Mouse (Mus musculus) testis, adult 2 months (tissue): ENCODE measurements around the gene 1700023F06Rik. TPM values are rescaled to one million over a fixed set of nuclear protein-coding genes. Genes with fewer than 3 reads are reported as not detected.

Source experiments
- H3K27ac ChIP-seq: fragments of 200-500 bp; 2 replicates; pipeline ENCODE4 v1.5.1; 2012; ENCODE audit warnings: low read depth, low read length; ENCODE audit not compliant: control insufficient read depth, insufficient read depth
- H3K27me3 ChIP-seq: fragments of 200-500 bp; 2 replicates; pipeline ENCODE4 v1.6.1; 2012; ENCODE audit warnings: mild to moderate bottlenecking, low read length, moderate library complexity; ENCODE audit not compliant: control insufficient read depth, insufficient read depth
- H3K36me3 ChIP-seq: fragments of 200-500 bp; 2 replicates; pipeline ENCODE4 v1.6.1; 2012; ENCODE audit warnings: mild to moderate bottlenecking, low read length; ENCODE audit not compliant: control insufficient read depth, insufficient read depth
- H3K4me1 ChIP-seq: fragments of 200-500 bp; 2 replicates; pipeline ENCODE4 v1.6.1; 2012; ENCODE audit warnings: low read length; ENCODE audit not compliant: control insufficient read depth, insufficient read depth
- H3K4me3 ChIP-seq: fragments of 200-500 bp; 2 replicates; pipeline ENCODE4 v1.5.1; 2012; ENCODE audit warnings: low read depth, mild to moderate bottlenecking, low read length, moderate library complexity, mixed read lengths; ENCODE audit not compliant: control insufficient read depth
- CTCF ChIP-seq: fragments of 200-500 bp; IDR thresholded peaks from 2 replicates; pipeline ENCODE4 v1.5.1; 2012; ENCODE audit warnings: low read depth, mild to moderate bottlenecking, inconsistent platforms, low read length, moderate library complexity; ENCODE audit not compliant: control insufficient read depth, insufficient read depth, insufficient replicate concordance
- POLR2A ChIP-seq: fragments of 200-500 bp; IDR thresholded peaks from 2 replicates; pipeline ENCODE4 v1.6.1; 2012; ENCODE audit warnings: low read depth, mild to moderate bottlenecking, inconsistent platforms, low read length, moderate library complexity; ENCODE audit not compliant: control insufficient read depth
- polyA plus RNA-seq: library from polyadenylated mRNA; depleted of rRNA; stranded (reverse); fragments of >200 nt; gene quantifications from 2 replicates; pipeline ENCODE4 v1.2.3, GENCODE M21; 2012

The 1700023F06Rik gene
- polyA plus RNA-seq, 1 experiment: 451 TPM

GRCm38 (mm10) chr11:103193825-103194168, 14.6 kb downstream of the 1700023F06Rik start:
- TF ChIP-seq POLR2A (no peak), CTCF (no peak)
- H3K4me1 ChIP-seq: peaks cover 13% of the 10 kb centered on the region
- no peaks in the 10 kb centered on the region for H3K27me3 ChIP-seq
- H3K4me3 ChIP-seq: peak overlapping the region; percentile 43
- H3K36me3 ChIP-seq: no peaks in the 10 kb centered on the region
- H3K27ac ChIP-seq: no peak overlapping the region

DNA sequence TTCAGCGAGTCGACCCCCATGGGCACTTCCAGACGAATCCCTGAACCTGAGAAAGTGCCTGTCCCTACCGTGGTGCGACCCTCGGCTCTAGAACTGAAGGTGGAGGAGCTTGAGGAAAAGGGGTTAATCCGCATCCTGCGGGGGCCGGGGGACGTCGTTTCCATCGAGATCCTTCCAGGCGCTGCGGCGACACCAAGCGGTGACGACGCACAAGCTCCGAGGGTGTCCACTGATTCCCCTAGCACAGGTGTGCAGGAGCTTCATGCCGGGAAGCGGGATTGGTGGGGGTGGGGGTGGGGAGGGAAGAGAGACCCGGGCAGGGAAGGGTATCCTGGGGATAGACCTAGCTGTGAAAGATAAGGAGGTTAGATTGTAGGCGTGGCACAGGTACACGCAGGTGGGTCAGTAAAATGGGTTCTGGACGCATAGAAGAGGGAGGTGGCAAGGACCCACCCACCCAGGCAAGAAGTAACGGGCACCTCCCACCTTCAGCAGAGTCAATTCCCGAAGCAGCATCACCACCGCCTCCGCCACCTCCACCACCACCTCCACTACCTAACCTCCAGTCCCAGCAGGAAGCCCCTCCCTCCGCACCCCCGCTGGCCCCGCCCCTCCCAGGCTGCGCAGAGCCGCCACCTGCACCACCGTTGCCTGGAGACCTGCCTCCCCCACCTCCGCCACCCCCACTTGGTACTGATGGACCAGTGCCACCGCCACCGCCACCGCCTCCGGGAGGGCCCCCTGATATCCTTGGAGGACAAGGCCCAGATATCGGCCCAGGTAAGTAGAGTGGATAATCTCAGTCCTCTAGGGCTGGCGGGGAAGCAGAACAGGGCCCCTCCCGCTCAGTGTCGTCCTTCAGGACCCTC, 15.2 kb downstream of the 1700023F06Rik start:
- Histone ChIP-seq H3K4me3 (peak overlapping the region; percentile 60), H3K4me1 (peaks cover 10% of the 10 kb centered on the region), H3K36me3 (no peaks in the 10 kb centered on the region), H3K27ac (no peak overlapping the region), H3K27me3 (no peaks in the 10 kb centered on the region)
- TF ChIP-seq POLR2A (no peak), CTCF (no peak)

DNA sequence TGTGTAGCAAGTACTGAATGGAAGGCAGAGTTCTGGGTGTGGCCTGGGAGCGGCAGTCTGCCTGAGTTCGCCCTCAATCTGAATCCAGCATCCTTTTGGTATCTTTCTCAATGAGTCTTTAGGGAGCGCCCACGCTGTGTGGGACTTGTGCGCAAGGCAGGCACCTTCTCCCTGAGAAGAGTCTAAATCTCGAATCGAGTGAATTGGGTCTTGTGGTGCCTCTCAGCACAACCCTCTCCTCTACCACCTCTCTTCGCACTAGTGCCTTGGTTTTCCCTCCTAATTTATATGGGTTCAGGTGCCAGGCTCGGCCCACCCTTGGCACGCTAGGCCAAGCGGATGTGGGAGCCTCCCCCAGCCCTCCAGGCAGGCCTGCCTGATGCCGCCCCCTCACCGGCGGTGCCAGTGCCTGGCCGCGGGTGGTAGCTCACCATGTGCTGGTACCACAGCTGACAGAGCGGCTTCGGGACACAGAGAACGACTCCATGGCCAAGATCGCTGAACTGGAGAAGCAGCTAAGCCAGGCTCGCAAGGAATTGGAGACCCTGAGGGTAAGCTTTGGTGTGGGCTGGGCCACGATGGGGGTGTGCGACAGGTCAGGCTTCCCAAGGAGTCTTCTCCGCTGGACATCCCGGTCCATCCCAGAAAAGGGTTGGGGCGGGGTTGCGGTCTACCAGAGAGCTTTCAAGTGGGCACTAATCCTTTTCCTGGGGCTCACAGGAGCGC, 16.0 kb downstream of the 1700023F06Rik start:
- H3K27me3 ChIP-seq: no peaks in the 10 kb centered on the region
- H3K4me1 ChIP-seq: peaks cover 8% of the 10 kb centered on the region
- no peak for TF ChIP-seq POLR2A
- no peak for TF ChIP-seq CTCF
- H3K27ac ChIP-seq: no peak overlapping the region
- no peaks in the 10 kb centered on the region for H3K36me3 ChIP-seq
- peak overlapping the region; percentile 60 for H3K4me3 ChIP-seq

DNA sequence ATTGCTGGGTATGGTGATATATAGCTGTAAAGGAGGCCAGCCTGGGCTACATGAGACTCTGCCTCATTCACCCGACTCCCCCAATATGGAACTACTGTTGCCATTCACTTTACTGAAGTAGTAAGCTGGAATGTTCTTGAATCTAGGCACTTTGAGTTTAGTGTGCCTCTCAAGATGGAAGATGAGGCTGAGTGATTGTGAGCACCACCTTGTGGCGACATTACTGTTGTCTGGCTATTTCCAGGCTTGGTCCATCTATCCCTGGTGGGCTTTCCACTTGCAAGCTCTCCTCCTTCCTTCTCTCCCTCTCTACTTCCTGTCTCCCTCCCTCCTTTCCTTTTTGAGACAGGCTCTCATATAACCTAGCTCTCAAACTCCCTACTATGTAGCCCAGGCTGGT, 23.5 kb downstream of the 1700023F06Rik start:
- H3K4me1 ChIP-seq: no peaks in the 10 kb centered on the region
- no peaks in the 10 kb centered on the region for H3K36me3 ChIP-seq
- TF ChIP-seq POLR2A: no peak
- TF ChIP-seq CTCF: peak; percentile 17; the same call in 1 of the 2 replicates
- H3K27me3 ChIP-seq: no peaks in the 10 kb centered on the region
- no peak overlapping the region for H3K27ac ChIP-seq
- no peak overlapping the region for H3K4me3 ChIP-seq

- Histone ChIP-seq H3K36me3 (no peaks in the 10 kb centered on the region), H3K27ac (no peak overlapping the region), H3K27me3 (no peaks in the 10 kb centered on the region), H3K4me3 (no peak overlapping the region), H3K4me1 (no peaks in the 10 kb centered on the region)
- TF ChIP-seq CTCF (no peak), POLR2A (no peak)
These were observed 26.4 kb downstream of the 1700023F06Rik start for GRCm38 (mm10) chr11:103181911-103182310.

DNA sequence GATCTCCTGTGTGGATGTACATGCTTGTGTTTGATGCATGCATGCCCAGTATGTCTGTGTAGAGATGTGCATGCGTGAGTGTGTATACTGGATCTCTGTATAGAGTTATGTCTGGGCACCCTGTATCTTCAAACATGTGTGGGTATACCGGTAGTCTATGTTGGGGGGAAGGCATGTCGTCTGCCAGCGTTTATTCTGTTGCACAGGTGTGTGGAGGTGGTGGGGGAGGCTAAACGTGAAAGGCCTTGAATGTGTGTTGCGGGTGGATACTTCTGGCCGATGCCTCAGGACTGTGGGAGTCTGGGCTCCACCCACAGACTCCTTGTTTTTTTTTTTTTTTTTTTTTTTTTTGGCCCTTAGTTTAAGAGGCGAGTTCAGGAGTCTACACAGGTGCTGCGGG, 27.0 kb downstream of the 1700023F06Rik start:
- no peaks in the 10 kb centered on the region for H3K4me1 ChIP-seq

DNA sequence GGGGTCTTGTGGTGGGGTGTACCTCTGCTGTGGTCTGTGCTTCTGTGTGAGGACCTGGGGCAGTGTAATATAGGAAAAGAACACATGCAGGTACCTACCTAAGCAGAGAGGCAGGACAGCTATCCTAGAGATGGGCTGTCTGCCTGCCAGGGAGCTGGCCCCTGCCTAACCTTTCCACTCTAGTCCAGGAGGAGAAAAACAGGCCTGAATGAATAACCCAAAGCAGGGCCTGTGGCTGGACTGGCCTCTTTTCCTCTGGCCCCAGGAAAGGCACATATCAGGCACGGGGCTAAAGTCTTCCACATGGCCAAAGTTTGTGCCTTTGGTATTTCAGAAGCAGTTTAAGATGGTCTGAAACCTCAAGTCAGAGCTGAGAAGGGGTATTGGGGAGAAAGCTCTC, 27.9 kb downstream of the 1700023F06Rik start:
- no peaks in the 10 kb centered on the region for H3K27me3 ChIP-seq
- H3K27ac ChIP-seq: no peak overlapping the region
- TF ChIP-seq POLR2A (no peak), CTCF (no peak)
- no peaks in the 10 kb centered on the region for H3K36me3 ChIP-seq
- no peaks in the 10 kb centered on the region for H3K4me1 ChIP-seq
- H3K4me3 ChIP-seq: no peak overlapping the region

More for the DNA sequence above, 27.0 kb downstream of the 1700023F06Rik start:
- TF ChIP-seq CTCF (no peak), POLR2A (no peak)
- Histone ChIP-seq H3K36me3 (no peaks in the 10 kb centered on the region), H3K4me3 (no peak overlapping the region), H3K27ac (no peak overlapping the region), H3K27me3 (no peaks in the 10 kb centered on the region)
